Mouse (Mus musculus) ES-Bruce4 (cell line): ENCODE measurements at regions not wholly inside any gene's neighbourhood (a gene's known extent, or its start where the extent isn't known, plus 50 kb on each side); places are given as distances from the start of the nearest gene placed in this dataset.

ENCODE experiments used
- CTCF ChIP-seq: IDR thresholded peaks from one replicate; pipeline ENCODE4 v1.8.1; 2011; ENCODE audit warnings: low read depth, low read length
- POLR2A ChIP-seq: IDR thresholded peaks from one replicate; pipeline ENCODE4 v1.8.1; 2011; ENCODE audit warnings: low read length; ENCODE audit not compliant: insufficient read depth

DNA sequence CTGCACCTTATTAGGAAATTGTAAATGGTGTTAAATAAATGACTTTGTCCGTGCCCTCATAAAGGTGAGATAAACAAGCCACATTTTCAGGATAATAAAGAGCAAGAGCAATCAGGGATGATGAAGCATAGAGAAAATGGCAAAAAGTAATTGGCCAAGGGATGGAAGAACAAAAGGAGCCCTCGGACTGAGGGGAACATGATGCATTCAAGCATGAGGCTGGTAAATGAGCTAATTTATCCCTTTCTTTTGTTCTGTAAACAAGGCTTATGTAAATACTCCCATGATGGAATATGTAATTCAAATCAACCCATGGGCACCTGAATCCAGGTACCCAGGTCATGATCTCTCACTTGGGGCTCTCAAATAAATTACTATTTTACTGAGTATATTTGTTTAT, 166.8 kb downstream of the Gm12728 start:
- TF ChIP-seq POLR2A: no peak
- no peak for TF ChIP-seq CTCF
